Mouse (Mus musculus): ENCODE results near the gene Trpc2.

DNA sequence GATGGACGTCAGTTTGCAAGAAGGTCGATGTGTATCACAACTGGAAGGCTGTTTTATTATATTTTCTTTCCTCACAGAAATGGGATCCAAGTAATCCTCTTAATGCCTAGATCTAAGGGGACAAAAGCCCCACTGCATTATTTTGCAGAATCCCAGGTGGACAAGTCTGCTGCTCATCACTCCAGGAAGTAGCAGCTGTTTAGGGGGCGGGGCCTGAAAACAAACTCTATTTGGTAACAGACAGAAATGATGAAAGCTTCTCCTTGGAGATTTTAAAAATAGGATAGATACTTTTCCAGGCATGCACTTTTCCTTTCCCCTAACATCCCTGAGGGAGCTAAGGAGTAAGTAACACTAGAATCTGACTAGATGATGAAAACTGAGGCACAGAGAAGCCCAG, 45.6 kb upstream of the Trpc2 start:
- TF ChIP-seq POLR2A (IDR thresholded peaks at IDR 0.05; ENCODE audit: borderline replicate concordance, extremely low read depth, insufficient read depth, insufficient read length, poor library complexity, severe bottlenecking) = no peak
- TF ChIP-seq CTCF (IDR thresholded peaks at IDR 0.05; ENCODE audit: borderline replicate concordance, extremely low read depth, insufficient read depth, insufficient read length) = no peak
